Mouse (Mus musculus) liver, adult 2 months (tissue): ENCODE data around the gene Stard5. TPM values are rescaled to one million over a fixed set of nuclear protein-coding genes. Genes with fewer than 3 reads are reported as not detected.

Source experiments
- DNase-seq: peaks from one replicate; pipeline ENCODE4 v3.0.0-alpha.2; 2011; ENCODE audit warnings: low read depth, low spot score; ENCODE audit errors: extremely low read depth
- H3K27ac ChIP-seq: fragments of 200-500 bp; replicated peaks from 2 replicates; pipeline ENCODE4 v1.5.1; 2012; ENCODE audit warnings: low read depth, mild to moderate bottlenecking, control low read depth, inconsistent platforms, low read length; ENCODE audit not compliant: insufficient read depth
- H3K27me3 ChIP-seq: fragments of 200-500 bp; 2 replicates; pipeline ENCODE4 v1.6.1; 2012; ENCODE audit warnings: mild to moderate bottlenecking, moderate library complexity, low read length, inconsistent platforms; ENCODE audit not compliant: control insufficient read depth, insufficient read depth
- H3K36me3 ChIP-seq: fragments of 200-500 bp; 2 replicates; pipeline ENCODE4 v1.6.1; 2012; ENCODE audit warnings: low read length, inconsistent platforms; ENCODE audit not compliant: control insufficient read depth, insufficient read depth
- H3K4me1 ChIP-seq: fragments of 200-500 bp; 2 replicates; pipeline ENCODE4 v1.6.1; 2011; ENCODE audit warnings: low read length; ENCODE audit not compliant: control insufficient read depth, insufficient read depth
- H3K4me3 ChIP-seq: fragments of 200-500 bp; 2 replicates; pipeline ENCODE4 v1.5.1; 2011; ENCODE audit warnings: low read depth, mild to moderate bottlenecking, control low read depth, low read length, moderate library complexity; ENCODE audit not compliant: insufficient read depth
- H3K79me2 ChIP-seq: fragments of 200-500 bp; 2 replicates; pipeline ENCODE4 v1.6.1; 2012; ENCODE audit warnings: inconsistent platforms, mild to moderate bottlenecking, low read length, moderate library complexity; ENCODE audit not compliant: control insufficient read depth, insufficient read depth
- H3K9ac ChIP-seq: fragments of 200-500 bp; 2 replicates; pipeline ENCODE4 v1.6.1; 2012; ENCODE audit warnings: low read depth, mild to moderate bottlenecking, control low read depth, inconsistent platforms, low read length
- CTCF ChIP-seq: fragments of 200-500 bp; IDR thresholded peaks from 2 replicates; pipeline ENCODE4 v1.5.1; 2011; ENCODE audit warnings: low read depth, low read length, control low read depth
- POLR2A ChIP-seq: fragments of 200-500 bp; IDR thresholded peaks from 2 replicates; pipeline ENCODE4 v1.6.1; 2011; ENCODE audit warnings: low read length, control low read depth; ENCODE audit not compliant: insufficient read depth; ENCODE audit errors: extremely low read depth
- WGBS: fragments of 180-500 bp; shearing (Covaris S2); methylation state at CpG from one replicate; pipeline ENCODE4 v1.1.7; 2018; 5-methylcytosine and 5-hydroxymethylcytosine counted together
- polyA plus RNA-seq: library from polyadenylated mRNA; depleted of rRNA; stranded (reverse); fragments of >200 nt; gene quantifications from 2 replicates; pipeline ENCODE4 v1.2.3, GENCODE M21; 2012; rRNA removed
- total RNA-seq: library from RNA; depleted of rRNA; stranded (reverse); fragments of >200 nt; gene quantifications from 2 replicates; pipeline ENCODE4 v1.2.3, GENCODE M21; 2014; rRNA removed

The Stard5 gene
- total and polyA plus RNA-seq, 2 experiments, result 66.9 to 130 TPM

- no peaks in the 10 kb centered on the region for H3K4me1 ChIP-seq
- H3K9ac ChIP-seq, result no peak overlapping the region
- H3K4me3 ChIP-seq, result no peak overlapping the region
- no peaks in the 10 kb centered on the region for H3K79me2 ChIP-seq
- H3K36me3 ChIP-seq, result no peaks in the 10 kb centered on the region
- H3K27ac ChIP-seq, result no peak overlapping the region
- TF ChIP-seq CTCF, result no peak
- TF ChIP-seq POLR2A, result no peak
- no peaks in the 10 kb centered on the region for H3K27me3 ChIP-seq
- 85% methylated on average over 6 of the region's 6 CpGs for WGBS
- DNase-seq, result no peak
Measured at GRCm38 (mm10) chr7:83699066-83699745, 67.4 kb downstream of the Stard5 start.

Other genes with a start within 250 kb of the Stard5 start
- 0.20 and 0.28 TPM in 2 replicates for gene Tmc3, start 47.0 kb upstream of the Stard5 start, total RNA-seq
- gene Tmc3, start 47.0 kb upstream of the Stard5 start, polyA plus RNA-seq, result 0.06 and 0.15 TPM in 2 replicates
- 4.1 and 5.0 TPM in 2 replicates for gene Il16, start 113.8 kb downstream of the Stard5 start, total RNA-seq
- gene Il16, start 113.8 kb downstream of the Stard5 start, polyA plus RNA-seq, result 1.3 and 1.5 TPM in 2 replicates
- not detected in 2 replicates for gene Cfap161, start 162.9 kb downstream of the Stard5 start, total RNA-seq
- not detected in 2 replicates for gene Cfap161, start 162.9 kb downstream of the Stard5 start, polyA plus RNA-seq